25 mouse cellular contexts compared by ENCODE assay signal in genomic region chr4:8949537-8949936, GRCm38 (mm10).
DNase-seq lines count a peak whose midpoint lies in the region; ATAC-seq and TF ChIP-seq lines count a peak whose summit lies in the region.
"Had no signal": no experiment of that assay in that cellular context is flagged by ENCODE, and none has a peak within 500 bp of the region (broad histone marks: within the 10 kb centered on the region; RNA-seq: fewer than 3 reads in every experiment).

No protein-coding gene starts in this region.

- DNase-seq in forebrain, embryonic 10.5 days (ENCODE audit: extremely low spot score, low spot score): no peak
- DNase-seq in midbrain, embryonic 10.5 days (ENCODE audit: low spot score): no peak
- DNase-seq in midbrain, postnatal 0 days (ENCODE audit: low spot score): no peak
- peak; percentile 42 for DNase-seq in stomach, postnatal 0 days (ENCODE audit: low spot score)
- DNase-seq in kidney, postnatal 25 days: no peak
- no peak for DNase-seq in heart, adult 11 months
- DNase-seq: adrenal gland, postnatal 10 days; adrenal gland, postnatal 36 days; cerebellum, adult 18-20 months; cerebellum, adult 9-10 months; cerebellum, postnatal 14 days; gastrocnemius, postnatal 10 days; gastrocnemius, postnatal 36 days; heart, adult 18-20 months; heart, postnatal 10 days; heart, postnatal 36 days had no signal

- H3K9ac ChIP-seq in forebrain, embryonic 13.5 days: no peak overlapping the region
- no peak overlapping the region for H3K9ac ChIP-seq in midbrain, postnatal 0 days (replicated peaks; ENCODE audit: low read length, poor library complexity, severe bottlenecking)
- H3K9ac ChIP-seq in intestine, postnatal 0 days (ENCODE audit: low read depth, low read length): no peak overlapping the region
- H3K9ac ChIP-seq in stomach, postnatal 0 days (ENCODE audit: low read length): no peak overlapping the region
- H3K9ac ChIP-seq: forebrain, embryonic 15.5 days; heart, embryonic 12.5 days; heart, embryonic 15.5 days; hindbrain, embryonic 13.5 days had no signal

- no peak overlapping the region for H3K4me2 ChIP-seq in forebrain, embryonic 13.5 days
- no peak overlapping the region for H3K4me2 ChIP-seq in midbrain, postnatal 0 days (ENCODE audit: low read depth, low read length, poor library complexity, severe bottlenecking)
- H3K4me2 ChIP-seq in intestine, postnatal 0 days (replicated peaks; ENCODE audit: low read depth): no peak overlapping the region
- no peak overlapping the region for H3K4me2 ChIP-seq in stomach, postnatal 0 days (replicated peaks; ENCODE audit: low read depth)
- H3K4me2 ChIP-seq: forebrain, embryonic 15.5 days; heart, embryonic 12.5 days; heart, embryonic 15.5 days; hindbrain, embryonic 13.5 days had no signal

- WGBS in forebrain, embryonic 13.5 days: 64% methylated on average over 5 of the region's 5 CpGs
- 76% methylated on average over 5 of the region's 5 CpGs for WGBS in forebrain, embryonic 10.5 days
- WGBS in midbrain, embryonic 10.5 days: 67% methylated on average over 5 of the region's 5 CpGs
- 63% methylated on average over 5 of the region's 5 CpGs for WGBS in midbrain, postnatal 0 days
- 36% methylated on average over 5 of the region's 5 CpGs for WGBS in intestine, postnatal 0 days
- WGBS in stomach, postnatal 0 days: 42% methylated on average over 5 of the region's 5 CpGs

- no peaks in the 10 kb centered on the region for H3K36me3 ChIP-seq in forebrain, embryonic 13.5 days (ENCODE audit: poor library complexity, severe bottlenecking)
- no peaks in the 10 kb centered on the region for H3K36me3 ChIP-seq in forebrain, embryonic 10.5 days (replicated peaks)
- no peaks in the 10 kb centered on the region for H3K36me3 ChIP-seq in midbrain, embryonic 10.5 days
- no peaks in the 10 kb centered on the region for H3K36me3 ChIP-seq in midbrain, postnatal 0 days (ENCODE audit: insufficient read depth, low read length)
- H3K36me3 ChIP-seq in intestine, postnatal 0 days (ENCODE audit: control insufficient read depth, insufficient read depth): no peaks in the 10 kb centered on the region
- no peaks in the 10 kb centered on the region for H3K36me3 ChIP-seq in stomach, postnatal 0 days (ENCODE audit: control insufficient read depth, insufficient read depth, low read length)
- H3K36me3 ChIP-seq: forebrain, embryonic 15.5 days; heart, embryonic 12.5 days; heart, embryonic 15.5 days; hindbrain, embryonic 10.5 days; hindbrain, embryonic 13.5 days had no signal

- ATAC-seq in forebrain, embryonic 13.5 days: no peak
- no peak for ATAC-seq in midbrain, postnatal 0 days (ENCODE audit: low FRiP score)
- peak; percentile 81 for ATAC-seq in intestine, postnatal 0 days
- peak; percentile 57 for ATAC-seq in stomach, postnatal 0 days (ENCODE audit: low FRiP score, low TSS enrichment)
- ATAC-seq: activated CD4-positive, CD25-positive, alpha-beta regulatory T cell, adult 4 months; forebrain, embryonic 15.5 days; hindbrain, embryonic 16.5 days had no signal

- H3K4me1 ChIP-seq in forebrain, embryonic 13.5 days: peaks cover 13% of the 10 kb centered on the region
- peaks cover 14% of the 10 kb centered on the region for H3K4me1 ChIP-seq in forebrain, embryonic 10.5 days
- peaks cover 14% of the 10 kb centered on the region for H3K4me1 ChIP-seq in midbrain, embryonic 10.5 days
- no peaks in the 10 kb centered on the region; the same call in 1 of the 2 replicates for H3K4me1 ChIP-seq in midbrain, postnatal 0 days (ENCODE audit: insufficient read depth, low read length)
- H3K4me1 ChIP-seq in intestine, postnatal 0 days (replicated peaks; ENCODE audit: control insufficient read depth, insufficient read depth, low read length): 0 out of 2 replicates have a peak, but pooled peaks cover 6% of the 10 kb centered on the region
- 0 out of 2 replicates have a peak, but pooled peaks cover under 1% of the 10 kb centered on the region for H3K4me1 ChIP-seq in stomach, postnatal 0 days (replicated peaks; ENCODE audit: control insufficient read depth, insufficient read depth)

- no peak overlapping the region for H3K4me3 ChIP-seq in forebrain, embryonic 13.5 days
- no peak overlapping the region for H3K4me3 ChIP-seq in forebrain, embryonic 10.5 days
- H3K4me3 ChIP-seq in midbrain, embryonic 10.5 days: no peak overlapping the region
- H3K4me3 ChIP-seq in midbrain, postnatal 0 days (ENCODE audit: low read depth, low read length): no peak overlapping the region
- H3K4me3 ChIP-seq in intestine, postnatal 0 days (ENCODE audit: low read depth, low read length): no peak overlapping the region
- H3K4me3 ChIP-seq in stomach, postnatal 0 days (ENCODE audit: low read depth, low read length): no peak overlapping the region
- H3K4me3 ChIP-seq: forebrain, embryonic 15.5 days; heart, embryonic 12.5 days; heart, embryonic 15.5 days; hindbrain, embryonic 10.5 days; hindbrain, embryonic 13.5 days had no signal

- H3K9me3 ChIP-seq in forebrain, embryonic 13.5 days (replicated peaks): 0 out of 2 replicates have a peak, but pooled peaks cover 7% of the 10 kb centered on the region
- peaks cover 5% of the 10 kb centered on the region; the same call in 1 of the 2 replicates for H3K9me3 ChIP-seq in forebrain, embryonic 10.5 days
- no peaks in the 10 kb centered on the region for H3K9me3 ChIP-seq in midbrain, embryonic 10.5 days (replicated peaks)
- H3K9me3 ChIP-seq in midbrain, postnatal 0 days (ENCODE audit: low read length): no peaks in the 10 kb centered on the region
- H3K9me3 ChIP-seq in intestine, postnatal 0 days (ENCODE audit: control insufficient read depth): no peaks in the 10 kb centered on the region
- H3K9me3 ChIP-seq in stomach, postnatal 0 days (ENCODE audit: control insufficient read depth, low read length): no peaks in the 10 kb centered on the region
- H3K9me3 ChIP-seq: forebrain, embryonic 15.5 days; heart, embryonic 12.5 days; heart, embryonic 15.5 days; hindbrain, embryonic 13.5 days had no signal

- no peak for TF ChIP-seq CTCF in midbrain, postnatal 0 days (IDR thresholded peaks at IDR 0.05)
- no peak for TF ChIP-seq CTCF in intestine, postnatal 0 days (IDR thresholded peaks at IDR 0.05; ENCODE audit: low read depth)
- no peak for TF ChIP-seq CTCF in stomach, postnatal 0 days (IDR thresholded peaks at IDR 0.05; ENCODE audit: low read depth)

- TF ChIP-seq EP300 in stomach, postnatal 0 days (optimal IDR thresholded peaks at IDR 0.05): no peak

- H3K27ac ChIP-seq in forebrain, embryonic 13.5 days: peak overlapping the region; percentile 12; the same call in 1 of the 2 replicates
- H3K27ac ChIP-seq in forebrain, embryonic 10.5 days: no peak overlapping the region
- 0 out of 2 replicates have a peak overlapping the region, but pooled peaks have one; percentile 33 for H3K27ac ChIP-seq in midbrain, embryonic 10.5 days (replicated peaks)
- H3K27ac ChIP-seq in midbrain, postnatal 0 days (ENCODE audit: low read depth, low read length): no peak overlapping the region
- H3K27ac ChIP-seq in intestine, postnatal 0 days (ENCODE audit: low read depth, low read length): no peak overlapping the region
- no peak overlapping the region for H3K27ac ChIP-seq in stomach, postnatal 0 days (replicated peaks)
- H3K27ac ChIP-seq: forebrain, embryonic 15.5 days; heart, embryonic 15.5 days; hindbrain, embryonic 10.5 days; hindbrain, embryonic 13.5 days had no signal

- H3K27me3 ChIP-seq in forebrain, embryonic 13.5 days: no peaks in the 10 kb centered on the region
- H3K27me3 ChIP-seq in forebrain, embryonic 10.5 days (ENCODE audit: poor library complexity, severe bottlenecking): no peaks in the 10 kb centered on the region
- H3K27me3 ChIP-seq in midbrain, embryonic 10.5 days (ENCODE audit: low read depth, poor library complexity, severe bottlenecking): no peaks in the 10 kb centered on the region
- no peaks in the 10 kb centered on the region for H3K27me3 ChIP-seq in midbrain, postnatal 0 days (ENCODE audit: insufficient read depth, low read length)
- no peaks in the 10 kb centered on the region for H3K27me3 ChIP-seq in intestine, postnatal 0 days (replicated peaks; ENCODE audit: control insufficient read depth, insufficient read depth, low read length)
- H3K27me3 ChIP-seq in stomach, postnatal 0 days (ENCODE audit: control insufficient read depth, insufficient read depth, low read length): no peaks in the 10 kb centered on the region
- H3K27me3 ChIP-seq: forebrain, embryonic 15.5 days; heart, embryonic 12.5 days; heart, embryonic 15.5 days; hindbrain, embryonic 13.5 days had no signal

Comparison
In these comparisons a context has a peak if more than half of its experiments do, and no peak if none do; other contexts are left out.
1. H3K27ac ChIP-seq: peak in forebrain, embryonic 13.5 days (single experiment) and midbrain, embryonic 10.5 days (single experiment); none in forebrain, embryonic 10.5 days (single experiment), midbrain, postnatal 0 days (single experiment), intestine, postnatal 0 days (single experiment) and stomach, postnatal 0 days (single experiment).
2. ATAC-seq: peak in intestine, postnatal 0 days (single experiment) and stomach, postnatal 0 days (single experiment); none in forebrain, embryonic 13.5 days (single experiment) and midbrain, postnatal 0 days (single experiment).